Mouse (Mus musculus) midbrain, embryonic 10.5 days (tissue): ENCODE data around the gene Slc25a21. TPM values are rescaled to one million over a fixed set of nuclear protein-coding genes. Genes with fewer than 3 reads are reported as not detected.
A peak's percentile ranks its signal among the peaks of the same experiment; 100 is the strongest.

Experiments
- DNase-seq: peaks from one replicate; pipeline ENCODE4 v3.0.0-alpha.2; 2017; ENCODE audit warnings: low spot score
- H3K27ac ChIP-seq: fragments of 300-500 bp; sonication (generic); replicated peaks from 2 replicates; pipeline ENCODE4 v1.5.1; 2016; ENCODE audit warnings: mild to moderate bottlenecking
- H3K27me3 ChIP-seq: fragments of 300-500 bp; sonication (generic); 2 replicates; pipeline ENCODE4 v1.6.1; 2016; ENCODE audit warnings: low read depth, mild to moderate bottlenecking; ENCODE audit not compliant: poor library complexity, severe bottlenecking
- H3K36me3 ChIP-seq: fragments of 300-500 bp; sonication (generic); 2 replicates; pipeline ENCODE4 v1.6.1; 2016; ENCODE audit warnings: mild to moderate bottlenecking, moderate library complexity
- H3K4me1 ChIP-seq: fragments of 300-500 bp; sonication (generic); 2 replicates; pipeline ENCODE4 v1.6.1; 2016
- H3K4me3 ChIP-seq: fragments of 300-500 bp; sonication (generic); 2 replicates; pipeline ENCODE4 v1.5.1; 2016; ENCODE audit warnings: mild to moderate bottlenecking, moderate library complexity
- H3K9me3 ChIP-seq: fragments of 300-500 bp; sonication (generic); replicated peaks from 2 replicates; pipeline ENCODE4 v1.6.1; 2016; ENCODE audit warnings: mild to moderate bottlenecking
- WGBS: fragments of 180-500 bp; shearing (Covaris S2); methylation state at CpG from one replicate; pipeline ENCODE4 v1.1.7; 2016; 5-methylcytosine and 5-hydroxymethylcytosine counted together
- polyA plus RNA-seq: library from polyadenylated mRNA; unstranded; fragments of >200 nt; fragmentation: Nextera tagmentation; extraction: Ambion mirVana; gene quantifications from 2 replicates; pipeline ENCODE4 v1.2.1, GENCODE M21; 2016

The Slc25a21 gene
- polyA plus RNA-seq, 1 experiment from 2014 or later, result 4.0 TPM

DNA sequence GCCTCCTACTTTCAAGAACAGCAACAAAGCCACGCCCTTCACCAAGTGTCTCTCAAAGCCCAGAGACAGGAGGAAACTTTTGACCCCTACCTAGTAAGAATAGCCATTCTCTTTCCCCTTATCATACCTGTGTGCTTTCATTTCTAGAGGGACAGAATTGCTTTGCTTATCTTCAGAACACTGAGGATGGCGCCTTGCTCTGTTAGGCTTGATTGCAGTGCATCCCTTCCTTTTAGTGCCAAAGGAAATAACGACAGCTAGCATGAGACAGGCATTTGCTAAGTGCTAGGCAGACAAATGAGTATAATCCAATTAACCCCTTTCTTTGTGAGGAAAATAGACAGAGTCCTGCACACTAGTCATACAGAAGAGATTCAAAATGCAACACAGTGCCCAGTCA lies 34.4 kb downstream of the Slc25a21 start:
- H3K9me3 ChIP-seq, result no peaks in the 10 kb centered on the region
- no peak overlapping the region for H3K27ac ChIP-seq
- WGBS, result 77% methylated on average over 3 of the region's 3 CpGs
- H3K27me3 ChIP-seq, result no peaks in the 10 kb centered on the region
- no peak overlapping the region for H3K4me3 ChIP-seq
- no peak for DNase-seq
- H3K4me1 ChIP-seq, result no peaks in the 10 kb centered on the region
- no peaks in the 10 kb centered on the region for H3K36me3 ChIP-seq

DNA sequence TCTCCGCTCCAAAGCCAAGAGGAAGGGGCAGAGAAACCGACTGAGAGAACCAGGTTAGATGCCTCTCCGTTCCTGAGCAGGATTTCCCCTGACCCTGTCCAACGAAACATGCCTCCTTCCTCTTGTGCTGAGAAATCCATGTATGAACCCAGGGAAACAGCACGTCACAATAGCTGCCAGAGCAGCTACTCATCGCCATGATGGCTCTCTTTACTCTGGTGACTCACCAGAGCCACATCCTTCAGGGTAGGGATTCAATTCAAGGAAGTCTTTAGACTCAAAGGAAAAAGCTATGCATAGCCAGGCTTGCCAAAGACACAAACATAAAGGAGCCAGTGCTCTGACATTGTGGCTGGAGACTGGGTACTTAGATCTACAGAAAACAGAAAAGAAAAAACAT lies 37.4 kb downstream of the Slc25a21 start:
- H3K36me3 ChIP-seq, result no peaks in the 10 kb centered on the region
- DNase-seq, result no peak
- no peak overlapping the region for H3K27ac ChIP-seq
- WGBS, result 88% methylated on average over 6 of the region's 6 CpGs
- no peaks in the 10 kb centered on the region for H3K9me3 ChIP-seq
- no peak overlapping the region for H3K4me3 ChIP-seq
- H3K4me1 ChIP-seq, result no peaks in the 10 kb centered on the region
- H3K27me3 ChIP-seq, result no peaks in the 10 kb centered on the region

DNA sequence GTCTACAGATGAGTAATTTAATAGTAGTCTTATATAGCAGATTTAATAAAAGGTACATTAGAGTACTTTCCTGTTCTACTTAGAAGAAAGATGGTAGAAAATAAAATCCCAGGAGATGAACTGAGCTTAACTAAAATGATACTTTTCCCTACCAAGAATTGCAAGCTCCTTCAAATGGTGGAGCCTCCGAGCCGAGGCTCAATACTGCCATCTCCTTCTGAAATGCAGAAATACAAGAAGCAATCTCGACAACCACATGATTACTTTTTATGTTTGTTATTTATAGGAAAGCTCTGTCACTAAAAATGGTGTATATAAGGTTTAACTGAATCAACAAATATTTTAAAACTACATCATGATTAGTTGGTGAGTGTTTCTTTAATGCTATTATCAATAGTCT lies 39.0 kb downstream of the Slc25a21 start:
- 73% methylated on average over 3 of the region's 3 CpGs for WGBS
- no peaks in the 10 kb centered on the region for H3K9me3 ChIP-seq
- no peak for DNase-seq

DNA sequence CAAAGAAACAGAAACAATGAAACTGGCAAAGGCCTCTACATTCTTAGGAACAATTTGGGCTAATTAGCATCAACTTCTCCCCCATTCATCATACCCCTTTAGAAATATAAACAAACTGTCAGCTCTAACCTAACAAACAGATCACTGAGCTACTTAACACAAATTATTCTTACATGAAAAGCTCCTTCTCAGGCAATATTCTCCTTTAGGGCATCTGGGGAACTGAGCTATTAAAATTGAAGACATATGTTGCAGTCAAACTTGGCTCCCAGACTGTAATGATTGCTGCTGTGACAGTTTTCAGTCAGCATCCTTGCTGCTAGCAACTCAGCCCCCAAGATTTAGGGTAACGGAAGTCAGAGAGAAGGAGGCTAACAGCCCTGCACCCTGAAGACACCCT lies 58.3 kb downstream of the Slc25a21 start:
- H3K36me3 ChIP-seq, result no peaks in the 10 kb centered on the region
- H3K4me1 ChIP-seq, result no peaks in the 10 kb centered on the region
- no peaks in the 10 kb centered on the region for H3K27me3 ChIP-seq
- H3K4me3 ChIP-seq, result no peak overlapping the region
- H3K27ac ChIP-seq, result no peak overlapping the region
- WGBS, result 72% methylated on average over 1 of the region's 1 CpGs
- DNase-seq, result no peak
- H3K9me3 ChIP-seq, result no peaks in the 10 kb centered on the region

More for the DNA sequence above, 39.0 kb downstream of the Slc25a21 start:
- Histone ChIP-seq H3K4me1 (no peaks in the 10 kb centered on the region), H3K27me3 (no peaks in the 10 kb centered on the region), H3K27ac (no peak overlapping the region), H3K4me3 (no peak overlapping the region), H3K36me3 (no peaks in the 10 kb centered on the region)

DNA sequence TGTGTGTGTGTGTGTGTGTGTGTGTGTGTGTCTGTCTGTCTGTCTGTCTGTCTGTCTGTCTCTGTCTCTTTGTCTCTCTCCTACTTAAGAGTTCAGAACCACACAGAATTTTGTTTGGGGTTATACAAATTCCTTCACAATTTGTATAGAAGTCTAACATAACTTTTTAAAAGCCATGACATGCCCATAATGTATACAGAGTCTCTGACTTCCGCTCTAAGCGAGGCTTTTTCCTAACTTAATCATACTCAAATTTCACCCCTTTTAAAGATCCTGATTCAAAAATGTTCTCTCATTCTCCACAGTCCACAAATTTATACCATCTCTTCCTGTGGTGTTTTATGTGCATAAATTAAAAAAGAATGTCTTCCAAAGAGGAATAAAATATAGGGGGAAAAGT lies 59.5 kb downstream of the Slc25a21 start:
- DNase-seq, result no peak
- Histone ChIP-seq H3K36me3 (no peaks in the 10 kb centered on the region), H3K4me3 (no peak overlapping the region), H3K27me3 (no peaks in the 10 kb centered on the region), H3K27ac (no peak overlapping the region), H3K9me3 (no peaks in the 10 kb centered on the region), H3K4me1 (no peaks in the 10 kb centered on the region)
- 84% methylated on average over 2 of the region's 2 CpGs for WGBS

DNA sequence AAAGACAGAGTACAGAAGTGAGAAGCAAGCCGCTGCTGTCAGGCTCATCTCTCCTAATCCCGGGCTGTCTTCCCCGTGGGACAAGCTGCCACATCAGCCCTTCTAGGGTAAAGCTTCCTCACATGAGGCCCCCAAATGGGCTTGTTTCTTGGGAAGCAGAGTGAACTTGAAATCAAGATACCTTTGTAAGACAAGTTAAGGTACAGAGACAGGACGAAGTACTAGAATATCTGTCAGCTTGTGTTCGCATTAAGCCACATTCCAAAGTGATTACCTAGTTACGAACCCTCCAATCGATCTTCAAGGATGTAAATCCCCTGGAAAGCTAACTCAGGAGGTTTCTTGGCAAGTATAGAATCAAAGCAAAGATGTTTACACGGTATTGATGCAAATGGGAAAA lies 78.7 kb downstream of the Slc25a21 start:
- H3K27ac ChIP-seq, result no peak overlapping the region
- H3K27me3 ChIP-seq, result no peaks in the 10 kb centered on the region
- peaks cover 15% of the 10 kb centered on the region for H3K4me1 ChIP-seq
- no peaks in the 10 kb centered on the region for H3K36me3 ChIP-seq
- WGBS, result 22% methylated on average over 8 of the region's 8 CpGs
- H3K9me3 ChIP-seq, result no peaks in the 10 kb centered on the region
- H3K4me3 ChIP-seq, result no peak overlapping the region
- peak; percentile 27 for DNase-seq

DNA sequence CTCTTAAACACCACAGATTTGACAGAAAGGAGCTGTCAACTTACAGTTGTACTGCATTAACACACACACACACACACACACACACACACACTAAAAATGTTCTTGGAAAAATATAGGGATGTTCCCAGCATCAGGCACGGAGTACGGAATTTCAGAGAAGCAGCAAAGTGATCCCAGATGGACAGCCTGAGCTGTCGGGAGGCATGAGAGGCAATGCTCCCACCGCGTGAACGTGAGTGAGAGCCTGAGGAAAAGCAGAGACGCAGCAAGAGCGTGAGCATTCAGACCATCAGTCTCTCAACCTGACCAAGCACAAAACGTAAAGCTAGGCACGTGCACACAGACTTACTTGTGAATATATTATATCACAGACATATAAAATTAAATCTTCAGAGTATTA lies 81.8 kb downstream of the Slc25a21 start:
- no peaks in the 10 kb centered on the region for H3K36me3 ChIP-seq
- no peaks in the 10 kb centered on the region for H3K27me3 ChIP-seq
- no peak for DNase-seq
- WGBS, result 85% methylated on average over 10 of the region's 10 CpGs
- peaks cover 15% of the 10 kb centered on the region for H3K4me1 ChIP-seq
- no peak overlapping the region for H3K4me3 ChIP-seq
- no peak overlapping the region for H3K27ac ChIP-seq
- no peaks in the 10 kb centered on the region for H3K9me3 ChIP-seq

DNA sequence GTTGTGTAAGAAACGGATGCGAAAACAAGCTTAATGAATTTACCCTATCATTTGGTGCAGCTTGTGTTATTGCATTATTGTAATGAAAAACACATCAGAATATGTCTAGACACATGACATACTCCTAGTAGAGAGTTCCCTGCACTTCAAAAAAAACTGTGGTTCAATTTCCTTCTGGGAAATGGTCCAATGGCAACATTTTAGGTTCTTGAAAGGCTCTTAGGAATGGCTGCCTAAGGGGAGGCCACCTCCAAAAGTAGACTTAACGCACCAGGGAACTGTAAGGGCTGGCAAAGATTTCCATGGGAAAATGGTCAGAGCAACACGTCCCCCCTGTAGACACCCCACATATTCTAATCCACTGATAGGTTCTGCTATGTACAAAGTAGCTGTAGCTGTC lies 87.9 kb downstream of the Slc25a21 start:
- H3K36me3 ChIP-seq, result no peaks in the 10 kb centered on the region
- no peak for DNase-seq
- no peaks in the 10 kb centered on the region for H3K27me3 ChIP-seq
- no peak overlapping the region for H3K27ac ChIP-seq
- H3K4me1 ChIP-seq, result no peaks in the 10 kb centered on the region
- H3K9me3 ChIP-seq, result no peaks in the 10 kb centered on the region
- WGBS, result 91% methylated on average over 4 of the region's 4 CpGs
- H3K4me3 ChIP-seq, result no peak overlapping the region

DNA sequence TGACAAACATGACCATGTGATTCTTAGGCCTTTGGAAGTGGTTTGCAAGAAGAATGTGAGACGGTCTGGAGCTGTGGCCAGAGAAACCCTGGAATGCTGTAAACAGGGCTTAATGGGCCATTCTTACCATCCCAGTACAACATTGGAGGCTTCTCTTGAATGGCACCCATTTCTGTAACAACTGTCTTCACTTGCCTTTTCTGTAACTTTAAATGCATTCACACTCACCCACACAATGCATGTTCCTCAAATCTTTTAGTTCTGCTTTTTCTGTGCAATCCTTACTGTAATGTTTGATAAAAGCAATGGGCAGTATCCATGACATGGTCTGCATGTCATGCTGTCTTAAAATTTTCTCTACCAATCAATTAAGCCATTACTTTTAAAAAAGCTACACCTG lies 95.0 kb downstream of the Slc25a21 start:
- no peak overlapping the region for H3K4me3 ChIP-seq
- H3K4me1 ChIP-seq, result no peaks in the 10 kb centered on the region
- DNase-seq, result no peak
- no peaks in the 10 kb centered on the region for H3K9me3 ChIP-seq
- no peaks in the 10 kb centered on the region for H3K36me3 ChIP-seq
- H3K27ac ChIP-seq, result no peak overlapping the region
- 85% methylated on average over 1 of the region's 1 CpGs for WGBS
- no peaks in the 10 kb centered on the region for H3K27me3 ChIP-seq

DNA sequence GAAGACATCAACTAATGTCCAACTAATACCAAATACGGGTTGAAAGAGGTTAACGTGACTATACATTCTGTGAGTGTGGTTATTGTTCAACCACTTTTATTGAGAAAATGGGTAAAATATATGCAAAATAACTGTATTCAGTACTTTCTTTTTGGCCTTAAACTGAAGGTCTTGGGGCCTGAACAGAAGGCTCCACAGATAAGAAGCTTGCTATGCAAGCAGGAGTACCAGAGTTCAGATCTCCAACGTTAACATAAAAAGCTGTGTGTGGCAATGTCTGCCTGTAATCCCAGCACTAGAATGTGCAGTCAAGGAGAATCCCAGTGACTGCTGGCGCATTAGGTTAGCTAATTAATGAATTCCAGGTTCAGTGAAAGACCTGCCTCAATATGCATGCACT lies 96.7 kb downstream of the Slc25a21 start:
- Histone ChIP-seq H3K27ac (no peak overlapping the region), H3K9me3 (no peaks in the 10 kb centered on the region), H3K36me3 (no peaks in the 10 kb centered on the region), H3K4me1 (no peaks in the 10 kb centered on the region), H3K27me3 (no peaks in the 10 kb centered on the region), H3K4me3 (no peak overlapping the region)
- no peak for DNase-seq
- WGBS, result 85% methylated on average over 4 of the region's 4 CpGs

DNA sequence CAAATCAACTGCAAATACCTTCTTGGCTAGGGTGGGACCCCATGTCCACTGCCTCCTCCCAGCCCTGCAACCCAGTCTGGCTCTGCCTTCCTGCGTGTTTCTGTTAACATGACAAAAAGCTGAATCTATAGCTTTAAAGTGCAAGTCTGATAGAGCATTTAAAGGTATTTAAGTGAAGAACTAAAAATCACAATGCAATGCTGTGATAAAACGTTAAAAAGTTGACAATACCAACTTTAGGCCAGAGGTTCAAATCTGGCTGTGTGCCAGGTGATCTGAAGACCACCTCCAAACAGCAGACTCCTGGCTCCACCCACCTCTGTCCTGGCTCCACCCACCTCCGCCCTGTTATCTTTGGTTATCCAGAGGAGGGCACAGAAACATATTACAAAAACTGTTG lies 98.2 kb downstream of the Slc25a21 start:
- Histone ChIP-seq H3K36me3 (no peaks in the 10 kb centered on the region), H3K27ac (no peak overlapping the region), H3K9me3 (no peaks in the 10 kb centered on the region), H3K4me3 (no peak overlapping the region), H3K27me3 (no peaks in the 10 kb centered on the region), H3K4me1 (no peaks in the 10 kb centered on the region)
- no peak for DNase-seq
- 73% methylated on average over 3 of the region's 3 CpGs for WGBS

DNA sequence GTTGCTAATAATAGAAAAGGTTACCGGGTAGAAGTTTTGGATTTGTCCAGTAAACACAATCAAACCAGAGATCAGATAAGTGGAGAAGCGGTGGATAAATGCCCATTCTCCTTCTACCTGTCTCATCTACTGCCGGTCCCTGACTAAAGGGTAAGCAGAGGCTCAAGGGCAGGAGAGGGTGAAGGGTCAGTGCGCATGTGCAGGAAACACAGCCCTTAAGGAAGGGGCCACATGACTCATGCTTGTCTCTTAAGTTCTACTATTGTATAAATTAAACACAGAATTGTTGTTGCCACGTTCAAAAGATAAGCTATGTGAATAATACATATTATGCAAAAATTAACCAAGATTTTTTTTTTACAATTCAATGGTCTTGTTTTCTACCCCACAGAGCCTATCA lies 98.9 kb downstream of the Slc25a21 start:
- no peaks in the 10 kb centered on the region for H3K9me3 ChIP-seq
- no peak overlapping the region for H3K27ac ChIP-seq
- no peak overlapping the region for H3K4me3 ChIP-seq
- H3K27me3 ChIP-seq, result no peaks in the 10 kb centered on the region
- no peaks in the 10 kb centered on the region for H3K36me3 ChIP-seq
- no peaks in the 10 kb centered on the region for H3K4me1 ChIP-seq
- WGBS, result 91% methylated on average over 5 of the region's 5 CpGs
- no peak for DNase-seq

DNA sequence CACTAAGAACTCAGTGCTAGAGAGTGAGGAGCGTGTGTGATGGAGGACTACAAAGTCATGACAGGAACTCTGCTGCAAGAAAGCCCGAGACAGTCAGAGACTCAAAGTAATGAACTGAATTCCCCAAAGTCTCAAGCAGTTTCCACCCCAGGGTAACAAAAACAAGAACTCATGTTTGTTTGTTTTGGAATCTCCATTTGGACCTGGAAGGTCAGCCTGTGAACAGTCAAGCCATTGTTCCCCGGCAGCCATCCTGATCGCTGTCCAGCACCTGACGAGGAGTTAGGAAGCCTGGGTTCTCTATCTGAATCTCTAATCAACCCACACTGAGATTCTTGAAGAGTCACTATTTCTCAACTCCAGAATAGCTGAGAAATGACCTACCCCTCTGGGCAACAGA lies 104.2 kb downstream of the Slc25a21 start:
- Histone ChIP-seq H3K4me3 (no peak overlapping the region), H3K9me3 (no peaks in the 10 kb centered on the region), H3K27me3 (no peaks in the 10 kb centered on the region), H3K27ac (no peak overlapping the region), H3K36me3 (no peaks in the 10 kb centered on the region), H3K4me1 (no peaks in the 10 kb centered on the region)
- WGBS, result 60% methylated on average over 5 of the region's 5 CpGs
- DNase-seq, result no peak

DNA sequence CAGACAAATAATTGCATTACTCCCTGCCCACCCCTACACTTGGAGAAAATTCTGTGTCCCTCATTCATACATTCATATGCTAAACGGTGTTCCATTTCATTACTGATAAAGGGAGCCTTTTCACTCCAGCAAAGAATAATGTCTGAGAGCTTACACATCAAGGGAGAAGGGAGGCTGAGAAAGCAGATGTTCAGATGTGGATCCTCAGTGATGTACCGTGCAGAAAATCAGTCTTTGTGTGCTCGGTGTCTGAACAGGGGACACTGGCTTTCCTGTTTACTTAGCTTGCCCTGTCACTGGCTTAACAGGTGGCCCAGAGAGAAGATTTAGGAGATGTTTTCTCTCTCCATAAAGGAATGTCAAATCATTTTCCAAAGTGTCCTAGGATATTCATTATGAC lies 112.8 kb downstream of the Slc25a21 start:
- no peak for DNase-seq
- peaks cover 20% of the 10 kb centered on the region for H3K4me1 ChIP-seq
- H3K4me3 ChIP-seq, result no peak overlapping the region
- H3K9me3 ChIP-seq, result no peaks in the 10 kb centered on the region
- H3K27me3 ChIP-seq, result no peaks in the 10 kb centered on the region
- H3K36me3 ChIP-seq, result no peaks in the 10 kb centered on the region
- peak overlapping the region; percentile 9; the same call in 1 of the 2 replicates for H3K27ac ChIP-seq
- 32% methylated on average over 3 of the region's 3 CpGs for WGBS
